Mouse (Mus musculus) ovary, postnatal 10 days (tissue): ENCODE measurements at regions not wholly inside any gene's neighbourhood (a gene's known extent, or its start where the extent isn't known, plus 50 kb on each side); places are given as distances from the start of the nearest gene placed in this dataset.

Source experiments
- DNase-seq: peaks from one replicate; pipeline ENCODE4 v3.0.0; 2022; ENCODE audit warnings: low spot score

- DNase-seq, result no peak
Observed at GRCm38 (mm10) chr16:5829071-5829470, 56.1 kb upstream of the Rbfox1 start.

GRCm38 (mm10) chr16:5823316-5823715, 61.8 kb upstream of the Rbfox1 start:
- DNase-seq, result no peak

GRCm38 (mm10) chr16:5817166-5817565, 68.0 kb upstream of the Rbfox1 start:
- no peak for DNase-seq

- no peak for DNase-seq
Observed at GRCm38 (mm10) chr16:5812245-5812820, 72.8 kb upstream of the Rbfox1 start.

GRCm38 (mm10) chr16:5811654-5811992, 73.5 kb upstream of the Rbfox1 start:
- no peak for DNase-seq

- no peak for DNase-seq
Observed at GRCm38 (mm10) chr16:5810986-5811653, 74.0 kb upstream of the Rbfox1 start.

GRCm38 (mm10) chr16:5798188-5798587, 87.0 kb upstream of the Rbfox1 start:
- no peak for DNase-seq

- DNase-seq, result no peak
Observed at GRCm38 (mm10) chr16:5792216-5792615, 92.9 kb upstream of the Rbfox1 start.

- no peak for DNase-seq
Observed at GRCm38 (mm10) chr16:5790161-5790560, 95.0 kb upstream of the Rbfox1 start.

- DNase-seq, result no peak
Observed at GRCm38 (mm10) chr16:5787206-5787605, 97.9 kb upstream of the Rbfox1 start.

- DNase-seq, result no peak
Observed at GRCm38 (mm10) chr16:5766771-5767421, 118.3 kb upstream of the Rbfox1 start.

GRCm38 (mm10) chr16:5765143-5765542, 120.0 kb upstream of the Rbfox1 start:
- DNase-seq, result peak; percentile 5

- no peak for DNase-seq
Observed at GRCm38 (mm10) chr16:5760821-5761220, 124.3 kb upstream of the Rbfox1 start.

GRCm38 (mm10) chr16:5759021-5759420, 126.1 kb upstream of the Rbfox1 start:
- no peak for DNase-seq

- DNase-seq, result no peak
Observed at GRCm38 (mm10) chr16:5742716-5743507, 142.2 kb upstream of the Rbfox1 start.

- no peak for DNase-seq
Observed at GRCm38 (mm10) chr16:5740776-5741175, 144.4 kb upstream of the Rbfox1 start.

GRCm38 (mm10) chr16:5733608-5734007, 151.5 kb upstream of the Rbfox1 start:
- no peak for DNase-seq

GRCm38 (mm10) chr16:5722506-5722905, 162.6 kb upstream of the Rbfox1 start:
- DNase-seq, result no peak

GRCm38 (mm10) chr16:5713476-5713875, 171.7 kb upstream of the Rbfox1 start:
- no peak for DNase-seq

GRCm38 (mm10) chr16:5709831-5710230, 175.3 kb upstream of the Rbfox1 start:
- no peak for DNase-seq

GRCm38 (mm10) chr16:5700731-5701255, 184.4 kb upstream of the Rbfox1 start:
- DNase-seq, result peak; percentile 10

- DNase-seq, result no peak
Observed at GRCm38 (mm10) chr16:5688322-5688721, 196.8 kb upstream of the Rbfox1 start.
